Mouse (Mus musculus) megakaryocyte, embryonic 14.5 days (primary cell): ENCODE results near the gene Gm9049.

Source experiments
- FLI1 ChIP-seq: IDR thresholded peaks from 2 replicates; pipeline ENCODE4 v1.6.1; 2012; ENCODE audit warnings: low read length, inconsistent platforms, mixed read lengths
- GATA1 ChIP-seq: IDR thresholded peaks from 3 replicates; pipeline ENCODE4 v1.6.1; 2012; ENCODE audit warnings: mixed read lengths, low read length, inconsistent platforms, borderline replicate concordance

DNA sequence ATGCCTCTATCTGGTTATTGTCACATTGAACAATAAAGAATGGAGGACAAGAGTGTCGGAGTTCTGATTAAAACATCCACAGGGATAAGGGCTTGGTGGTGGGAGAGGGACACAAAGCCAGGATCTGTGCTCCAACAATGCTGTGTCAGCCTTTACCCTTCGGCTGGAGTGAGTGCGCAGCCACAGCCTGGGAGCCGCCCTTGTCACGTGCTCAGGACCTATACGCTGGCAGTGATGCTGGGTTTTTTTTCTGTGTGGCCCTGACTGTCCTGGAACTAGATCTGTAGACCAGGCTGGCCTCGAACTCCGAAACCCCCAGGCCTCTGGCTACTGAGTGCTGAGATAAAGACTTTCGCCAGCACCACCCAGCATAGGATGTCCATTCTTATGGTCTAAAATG lies 15.6 kb upstream of the Gm9049 start:
- TF ChIP-seq GATA1 (no peak), FLI1 (no peak)
